Mouse (Mus musculus): Measurements from ENCODE around the gene Sdhb. TPM values are rescaled to one million over a fixed set of nuclear protein-coding genes. Genes with fewer than 3 reads are reported as not detected.

Sdhb gene
- total RNA-seq, 2 experiments from 2014 or later: 722 to 784 TPM

GRCm38 (mm10) chr4:140975356-140975755 is 14.4 kb downstream of the Sdhb start:
- DNase-seq: peak; percentile 37

- no peak for DNase-seq
These were observed 16.3 kb downstream of the Sdhb start for GRCm38 (mm10) chr4:140977278-140977677.

GRCm38 (mm10) chr4:140977886-140978692 is 17.1 kb downstream of the Sdhb start:
- peak; percentile 74 for DNase-seq

- no peak for DNase-seq
These were observed 20.6 kb downstream of the Sdhb start for GRCm38 (mm10) chr4:140981605-140982004.

GRCm38 (mm10) chr4:140982808-140983207 is 21.8 kb downstream of the Sdhb start:
- no peak for DNase-seq

GRCm38 (mm10) chr4:140983442-140983841 is 22.4 kb downstream of the Sdhb start:
- DNase-seq: no peak

- no peak for DNase-seq
These were observed 23.5 kb downstream of the Sdhb start for GRCm38 (mm10) chr4:140984544-140984943.

- no peak for DNase-seq
These were observed 25.2 kb downstream of the Sdhb start for GRCm38 (mm10) chr4:140986024-140986710.

- DNase-seq: peak; percentile 96
These were observed 25.9 kb downstream of the Sdhb start, which contains the start of gene Atp13a2 for GRCm38 (mm10) chr4:140986711-140987395. TSS of gene Atp13a2 (plus strand) at chr4:140986873.

- DNase-seq: no peak
These were observed 26.5 kb downstream of the Sdhb start for GRCm38 (mm10) chr4:140987476-140987875.

GRCm38 (mm10) chr4:140988706-140989290 is 27.8 kb downstream of the Sdhb start:
- no peak for DNase-seq

- DNase-seq: no peak
These were observed 28.4 kb downstream of the Sdhb start for GRCm38 (mm10) chr4:140989447-140989846.

- DNase-seq: no peak
These were observed 31.2 kb downstream of the Sdhb start for GRCm38 (mm10) chr4:140992215-140992614.

- no peak for DNase-seq
These were observed 32.8 kb downstream of the Sdhb start for GRCm38 (mm10) chr4:140993846-140994245.

GRCm38 (mm10) chr4:140995811-140996210 is 34.8 kb downstream of the Sdhb start:
- DNase-seq: no peak

- no peak for DNase-seq
These were observed 35.8 kb downstream of the Sdhb start for GRCm38 (mm10) chr4:140996812-140997211.

GRCm38 (mm10) chr4:141005983-141006382 is 45.0 kb downstream of the Sdhb start:
- peak; percentile 89 for DNase-seq

GRCm38 (mm10) chr4:141008028-141008427 is 47.0 kb downstream of the Sdhb start:
- DNase-seq: peak; percentile 74

- no peak for DNase-seq
These were observed 49.1 kb downstream of the Sdhb start, which contains the start of gene Mfap2 for GRCm38 (mm10) chr4:141010118-141010517. TSS of gene Mfap2 (plus strand) at chr4:141010418.

- no peak for DNase-seq
These were observed 49.5 kb downstream of the Sdhb start for GRCm38 (mm10) chr4:141010526-141010925.

- DNase-seq: no peak
These were observed 50.0 kb downstream of the Sdhb start for GRCm38 (mm10) chr4:141010941-141011429.
